In genomic region chr2:92608810-92609581, GRCm38 (mm10) we compare ENCODE assay signal across 10 mouse cellular contexts. TPM values are rescaled to one million over a fixed set of nuclear protein-coding genes. Genes with fewer than 3 reads are reported as not detected.
A peak's percentile ranks its signal among the peaks of the same experiment; 100 is the strongest.
DNase-seq lines count a peak whose midpoint lies in the region; ATAC-seq and TF ChIP-seq lines count a peak whose summit lies in the region.
"Had no signal": no experiment of that assay in that cellular context is flagged by ENCODE, and none has a peak within 500 bp of the region (broad histone marks: within the 10 kb centered on the region; RNA-seq: fewer than 3 reads in every experiment).

No protein-coding gene starts in this region.

- no peak overlapping the region for H3K4me3 ChIP-seq in liver, embryonic 12.5 days
- H3K4me3 ChIP-seq in intestine, embryonic 15.5 days (replicated peaks) = no peak overlapping the region
- H3K4me3 ChIP-seq in liver, embryonic 13.5 days (replicated peaks) = no peak overlapping the region
- no peak overlapping the region for H3K4me3 ChIP-seq in neural tube, embryonic 13.5 days
- H3K4me3 ChIP-seq: embryonic facial prominence, embryonic 12.5 days; limb, embryonic 12.5 days had no signal

- 0 out of 2 replicates have a peak, but pooled peaks cover 4% of the 10 kb centered on the region for H3K4me1 ChIP-seq in liver, embryonic 12.5 days
- H3K4me1 ChIP-seq in intestine, embryonic 15.5 days (replicated peaks) = no peaks in the 10 kb centered on the region
- H3K4me1 ChIP-seq in liver, embryonic 13.5 days (replicated peaks) = no peaks in the 10 kb centered on the region
- H3K4me1 ChIP-seq in neural tube, embryonic 13.5 days (replicated peaks) = peaks cover 16% of the 10 kb centered on the region
- H3K4me1 ChIP-seq: embryonic facial prominence, embryonic 12.5 days; limb, embryonic 12.5 days had no signal

- H3K27me3 ChIP-seq in liver, embryonic 12.5 days (replicated peaks) = peaks cover 35% of the 10 kb centered on the region
- H3K27me3 ChIP-seq in intestine, embryonic 15.5 days (replicated peaks) = no peaks in the 10 kb centered on the region
- peaks cover 8% of the 10 kb centered on the region; the same call in 1 of the 2 replicates for H3K27me3 ChIP-seq in liver, embryonic 13.5 days
- no peaks in the 10 kb centered on the region for H3K27me3 ChIP-seq in neural tube, embryonic 13.5 days
- H3K27me3 ChIP-seq: embryonic facial prominence, embryonic 12.5 days had no signal

- no peak overlapping the region for H3K4me2 ChIP-seq in liver, embryonic 12.5 days
- H3K4me2 ChIP-seq in intestine, embryonic 15.5 days (replicated peaks) = no peak overlapping the region
- H3K4me2 ChIP-seq in liver, embryonic 13.5 days = no peak overlapping the region
- no peak overlapping the region for H3K4me2 ChIP-seq in neural tube, embryonic 13.5 days
- H3K4me2 ChIP-seq: embryonic facial prominence, embryonic 12.5 days; limb, embryonic 12.5 days had no signal

- peak; percentile 80; the same call in 1 of the 2 replicates for TF ChIP-seq CTCF in brain, embryonic 14.5 days (IDR thresholded peaks at IDR 0.05; ENCODE audit: borderline replicate concordance, extremely low read depth, insufficient read depth, insufficient read length)

- no peaks in the 10 kb centered on the region for H3K36me3 ChIP-seq in liver, embryonic 12.5 days
- no peaks in the 10 kb centered on the region for H3K36me3 ChIP-seq in intestine, embryonic 15.5 days
- no peaks in the 10 kb centered on the region for H3K36me3 ChIP-seq in liver, embryonic 13.5 days
- peaks cover 17% of the 10 kb centered on the region for H3K36me3 ChIP-seq in neural tube, embryonic 13.5 days

- peak; percentile 16 for DNase-seq in liver
- DNase-seq in brain, embryonic 14.5 days (ENCODE audit: low read depth) = peak; percentile 85
- DNase-seq in liver, embryonic 13.5 days = peak; percentile 27
- DNase-seq in urinary bladder, adult 2 months (ENCODE audit: low spot score) = no peak

- H3K9ac ChIP-seq in liver, embryonic 12.5 days = no peak overlapping the region
- H3K9ac ChIP-seq in intestine, embryonic 15.5 days = no peak overlapping the region
- H3K9ac ChIP-seq in liver, embryonic 13.5 days = no peak overlapping the region
- H3K9ac ChIP-seq in neural tube, embryonic 13.5 days = no peak overlapping the region
- H3K9ac ChIP-seq: embryonic facial prominence, embryonic 12.5 days; limb, embryonic 12.5 days had no signal

- no peaks in the 10 kb centered on the region for H3K9me3 ChIP-seq in liver, embryonic 12.5 days (replicated peaks)
- no peaks in the 10 kb centered on the region for H3K9me3 ChIP-seq in intestine, embryonic 15.5 days
- no peaks in the 10 kb centered on the region for H3K9me3 ChIP-seq in liver, embryonic 13.5 days (replicated peaks)
- no peaks in the 10 kb centered on the region for H3K9me3 ChIP-seq in neural tube, embryonic 13.5 days
- H3K9me3 ChIP-seq: embryonic facial prominence, embryonic 12.5 days; limb, embryonic 12.5 days had no signal

- 39% methylated on average over 4 of the region's 4 CpGs for WGBS in liver, embryonic 12.5 days (ENCODE audit: insufficient replicate concordance)
- WGBS in intestine, embryonic 15.5 days = 53% methylated on average over 4 of the region's 4 CpGs
- WGBS in liver, embryonic 13.5 days (ENCODE audit: insufficient replicate concordance) = 35% methylated on average over 4 of the region's 4 CpGs
- 53% methylated on average over 4 of the region's 4 CpGs for WGBS in neural tube, embryonic 13.5 days

- TF ChIP-seq POLR2A in brain, embryonic 14.5 days (IDR thresholded peaks at IDR 0.05; ENCODE audit: borderline replicate concordance, extremely low read depth, insufficient read depth, insufficient read length, poor library complexity, severe bottlenecking) = no peak

- H3K27ac ChIP-seq in liver, embryonic 12.5 days = no peak overlapping the region
- no peak overlapping the region for H3K27ac ChIP-seq in intestine, embryonic 15.5 days
- H3K27ac ChIP-seq in liver, embryonic 13.5 days = no peak overlapping the region
- no peak overlapping the region for H3K27ac ChIP-seq in neural tube, embryonic 13.5 days (replicated peaks)
- H3K27ac ChIP-seq: embryonic facial prominence, embryonic 12.5 days; limb, embryonic 12.5 days had no signal

- ATAC-seq in liver, embryonic 12.5 days = no peak
- peak; percentile 56 for ATAC-seq in erythroblast, adult 5-6 weeks (replicated peaks; ENCODE audit: low FRiP score, poor library complexity, severe bottlenecking)
- ATAC-seq in intestine, embryonic 15.5 days = 0 out of 2 replicates have a peak, but pooled peaks have one; percentile 20
- no peak for ATAC-seq in liver, embryonic 13.5 days (ENCODE audit: low read depth)
- 0 out of 2 replicates have a peak, but pooled peaks have one; percentile 30 for ATAC-seq in neural tube, embryonic 13.5 days (ENCODE audit: low read depth)

RNA-seq across cellular contexts. Expression of gene Chst1, which starts 9.5 kb away (rescaled TPM):
- 0.56 and 0.59 TPM in 2 replicates for polyA plus RNA-seq in liver, embryonic 12.5 days (2016; fragmentation: Nextera tagmentation; extraction: Ambion mirVana)
- 59.4 and 61.6 TPM in 2 replicates for polyA plus RNA-seq in brain, embryonic 14.5 days (2012; rRNA removed)
- 0.63 TPM in 1 of 2 replicates, not detected in the other for total RNA-seq in erythroblast, adult 5-6 weeks (2015; ENCODE audit: low replicate concordance)
- total RNA-seq in erythroblast, adult 5-6 weeks (2017; ENCODE audit: low replicate concordance) = 0.17 TPM in 1 of 2 replicates, not detected in the other
- polyA plus RNA-seq in intestine, embryonic 15.5 days (2015; fragmentation: Nextera tagmentation; extraction: Ambion mirVana) = 4.1 and 4.5 TPM in 2 replicates
- 0.12 and 0.15 TPM in 2 replicates for polyA plus RNA-seq in liver, embryonic 13.5 days (2015; fragmentation: Nextera tagmentation; extraction: Ambion mirVana)
- 9.2 and 10.4 TPM in 2 replicates for polyA plus RNA-seq in neural tube, embryonic 13.5 days (2015; fragmentation: Nextera tagmentation; extraction: Ambion mirVana)
- 9.3 and 11.1 TPM in 2 replicates for polyA plus RNA-seq in urinary bladder, adult 2 months (2012; rRNA removed)

Comparison
In these comparisons a context has a peak if more than half of its experiments do, and no peak if none do; other contexts are left out.
1. ATAC-seq: peak in erythroblast, adult 5-6 weeks (single experiment), intestine, embryonic 15.5 days (single experiment) and neural tube, embryonic 13.5 days (single experiment); none in liver, embryonic 12.5 days (single experiment) and liver, embryonic 13.5 days (single experiment).